Mouse (Mus musculus) spleen, postnatal 4 days (tissue): ENCODE measurements around the gene Igll1.

Source experiments
- DNase-seq, 2 experiments: peaks; one replicate each; pipeline ENCODE4 v3.0.0; 2022; ENCODE audit warnings: low spot score in 2 of 2

The Igll1 gene

GRCm38 (mm10) chr16:16854836-16855235 is 8.9 kb downstream of the Igll1 start:
- DNase-seq: peak; percentile 56 to 80

GRCm38 (mm10) chr16:16852411-16852810 is 11.4 kb downstream of the Igll1 start:
- DNase-seq: no peak

- no peak for DNase-seq
Measured at GRCm38 (mm10) chr16:16849196-16849595, 14.6 kb downstream of the Igll1 start.

GRCm38 (mm10) chr16:16829671-16830070 is 34.1 kb downstream of the Igll1 start:
- DNase-seq: no peak

GRCm38 (mm10) chr16:16828757-16829615 is 34.8 kb downstream of the Igll1 start, which contains the start of gene Spag6l:
Gene Spag6l, minus strand, starts transcription at chr16:16829456.
- peak; percentile 44 to 72 for DNase-seq

GRCm38 (mm10) chr16:16826223-16826622 is 37.6 kb downstream of the Igll1 start:
- no peak for DNase-seq

- DNase-seq: no peak
Measured at GRCm38 (mm10) chr16:16825476-16825875, 38.3 kb downstream of the Igll1 start.
